Mouse (Mus musculus): ENCODE data around the gene Fyttd1. TPM values are rescaled to one million over a fixed set of nuclear protein-coding genes. Genes with fewer than 3 reads are reported as not detected.

Fyttd1 gene
- polyA plus RNA-seq, 1 experiment from 2014 or later: 66.5 TPM

- WGBS: 72% methylated on average over 5 of the region's 5 CpGs
Observed at GRCm38 (mm10) chr16:32953806-32954205, 76.5 kb downstream of the Fyttd1 start.

GRCm38 (mm10) chr16:32954304-32954703, 77.0 kb downstream of the Fyttd1 start:
- H3K27ac ChIP-seq (replicated peaks): no peak overlapping the region
- no peak for TF ChIP-seq EP300 (optimal IDR thresholded peaks at IDR 0.05)
- TF ChIP-seq CTCF (IDR thresholded peaks at IDR 0.05; ENCODE audit: low read depth): no peak
- 54% methylated on average over 6 of the region's 6 CpGs for WGBS
- H3K9me3 ChIP-seq (ENCODE audit: control insufficient read depth, low read length): no peaks in the 10 kb centered on the region
- H3K36me3 ChIP-seq (ENCODE audit: control insufficient read depth, insufficient read depth, low read length): peaks cover under 1% of the 10 kb centered on the region; the same call in 1 of the 2 replicates
- H3K27me3 ChIP-seq (ENCODE audit: control insufficient read depth, insufficient read depth, low read length): no peaks in the 10 kb centered on the region
- H3K4me2 ChIP-seq (replicated peaks; ENCODE audit: low read depth): no peak overlapping the region
- no peak overlapping the region for H3K9ac ChIP-seq (ENCODE audit: low read length)
- H3K4me3 ChIP-seq (ENCODE audit: low read depth, low read length): no peak overlapping the region
- ATAC-seq (ENCODE audit: low FRiP score, low TSS enrichment): no peak
- no peak for DNase-seq (ENCODE audit: low spot score)
- no peaks in the 10 kb centered on the region for H3K4me1 ChIP-seq (replicated peaks; ENCODE audit: control insufficient read depth, insufficient read depth)

More at GRCm38 (mm10) chr16:32953806-32954205, 76.5 kb downstream of the Fyttd1 start:
- Histone ChIP-seq H3K27me3 (ENCODE audit: control insufficient read depth, insufficient read depth, low read length) (no peaks in the 10 kb centered on the region), H3K9ac (ENCODE audit: low read length) (no peak overlapping the region), H3K4me1 (replicated peaks; ENCODE audit: control insufficient read depth, insufficient read depth) (no peaks in the 10 kb centered on the region), H3K4me3 (ENCODE audit: low read depth, low read length) (no peak overlapping the region), H3K9me3 (ENCODE audit: control insufficient read depth, low read length) (no peaks in the 10 kb centered on the region), H3K4me2 (replicated peaks; ENCODE audit: low read depth) (no peak overlapping the region), H3K36me3 (ENCODE audit: control insufficient read depth, insufficient read depth, low read length) (no peaks in the 10 kb centered on the region; the same call in 1 of the 2 replicates), H3K27ac (replicated peaks) (no peak overlapping the region)
- TF ChIP-seq CTCF (IDR thresholded peaks at IDR 0.05; ENCODE audit: low read depth) (no peak), EP300 (optimal IDR thresholded peaks at IDR 0.05) (no peak)
- ATAC-seq (ENCODE audit: low FRiP score, low TSS enrichment): no peak
- DNase-seq (ENCODE audit: low spot score): no peak

DNA sequence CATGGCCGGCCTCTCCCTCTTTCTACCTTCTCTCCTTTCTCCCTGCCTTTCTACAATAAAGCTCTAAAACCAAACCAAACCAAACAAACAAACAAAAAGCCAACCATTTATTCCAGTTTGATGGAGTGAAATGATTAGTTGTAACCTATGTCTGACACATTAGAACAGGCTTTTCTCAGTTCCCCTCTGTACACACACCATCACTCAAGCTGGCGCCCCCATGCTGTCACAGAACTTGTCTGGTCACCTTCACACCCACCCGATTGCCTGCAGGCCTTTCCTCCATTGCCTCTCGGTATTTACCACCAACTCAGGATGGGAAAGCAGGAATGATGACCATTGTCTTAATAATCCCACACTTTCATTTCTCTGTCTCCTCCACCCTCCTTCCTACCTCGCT, 79.6 kb downstream of the Fyttd1 start:
- no peak overlapping the region for H3K4me3 ChIP-seq (ENCODE audit: low read depth, low read length)
- peaks cover 8% of the 10 kb centered on the region; the same call in 1 of the 2 replicates for H3K36me3 ChIP-seq (ENCODE audit: control insufficient read depth, insufficient read depth, low read length)
- H3K4me1 ChIP-seq (replicated peaks; ENCODE audit: control insufficient read depth, insufficient read depth): no peaks in the 10 kb centered on the region
- TF ChIP-seq EP300 (optimal IDR thresholded peaks at IDR 0.05): no peak
- no peak for TF ChIP-seq CTCF (IDR thresholded peaks at IDR 0.05; ENCODE audit: low read depth)
- ATAC-seq (ENCODE audit: low FRiP score, low TSS enrichment) (no peak), DNase-seq (ENCODE audit: low spot score) (no peak)
- no peaks in the 10 kb centered on the region for H3K9me3 ChIP-seq (ENCODE audit: control insufficient read depth, low read length)
- H3K27ac ChIP-seq (replicated peaks): no peak overlapping the region
- H3K9ac ChIP-seq (ENCODE audit: low read length): no peak overlapping the region
- 57% methylated on average over 5 of the region's 5 CpGs for WGBS
- no peak overlapping the region for H3K4me2 ChIP-seq (replicated peaks; ENCODE audit: low read depth)
- H3K27me3 ChIP-seq (ENCODE audit: control insufficient read depth, insufficient read depth, low read length): no peaks in the 10 kb centered on the region

Other genes starting within 250 kb of the Fyttd1 start
- gene Tnk2, start 233.6 kb upstream of the Fyttd1 start, polyA plus RNA-seq (2015; fragmentation: Nextera tagmentation; extraction: Ambion mirVana): 17.1 and 21.0 TPM in 2 replicates
- 2.5 and 2.8 TPM in 2 replicates for gene Muc4, start 141.6 kb upstream of the Fyttd1 start, polyA plus RNA-seq (2015; fragmentation: Nextera tagmentation; extraction: Ambion mirVana)
- 0.51 and 0.61 TPM in 2 replicates for gene Muc20, start 80.1 kb upstream of the Fyttd1 start, polyA plus RNA-seq (2015; fragmentation: Nextera tagmentation; extraction: Ambion mirVana)
- gene Smbd1, start 67.0 kb upstream of the Fyttd1 start, polyA plus RNA-seq (2015; fragmentation: Nextera tagmentation; extraction: Ambion mirVana): 0.19 and 0.21 TPM in 2 replicates
- gene Rubcn, start 266 bp downstream of the Fyttd1 start, polyA plus RNA-seq (2015; fragmentation: Nextera tagmentation; extraction: Ambion mirVana): 7.1 and 8.3 TPM in 2 replicates
- gene Lrch3, start 36.6 kb downstream of the Fyttd1 start, polyA plus RNA-seq (2015; fragmentation: Nextera tagmentation; extraction: Ambion mirVana): 5.4 and 8.1 TPM in 2 replicates
- gene Iqcg, start 178.7 kb downstream of the Fyttd1 start, polyA plus RNA-seq (2015; fragmentation: Nextera tagmentation; extraction: Ambion mirVana): 0.98 and 1.1 TPM in 2 replicates
- gene Rpl35a, start 179.0 kb downstream of the Fyttd1 start, polyA plus RNA-seq (2015; fragmentation: Nextera tagmentation; extraction: Ambion mirVana): 779 and 827 TPM in 2 replicates
- 0.47 and 0.85 TPM in 2 replicates for gene Lmln, start 185.0 kb downstream of the Fyttd1 start, polyA plus RNA-seq (2015; fragmentation: Nextera tagmentation; extraction: Ambion mirVana)

Measured in stomach, postnatal 0 days (tissue).